Mouse (Mus musculus) bone marrow macrophage, adult 2 months (primary cell): ENCODE data around the gene Arih2.

Experiments used
- CTCF ChIP-seq: IDR thresholded peaks from 2 replicates; pipeline ENCODE4 v1.5.1; 2012; ENCODE audit warnings: low read depth, mild to moderate bottlenecking, low read length, moderate library complexity
- POLR2A ChIP-seq: IDR thresholded peaks from 2 replicates; pipeline ENCODE4 v1.6.1; 2012; ENCODE audit warnings: mild to moderate bottlenecking, low read depth, low read length, borderline replicate concordance

- TF ChIP-seq POLR2A (no peak), CTCF (no peak)
Observed at GRCm38 (mm10) chr9:108693946-108694345, 44.8 kb upstream of the Arih2 start.
